Mouse (Mus musculus) G1E (cell line): ENCODE data around the gene Ankrd26. TPM values are rescaled to one million over a fixed set of nuclear protein-coding genes. Genes with fewer than 3 reads are reported as not detected.

Experiments
- ATAC-seq: 2 replicates; pipeline ENCODE4 v1.8.0; 2016; ENCODE audit warnings: mild to moderate bottlenecking; ENCODE audit not compliant: insufficient number of reproducible peaks, poor library complexity, low FRiP score, severe bottlenecking; ENCODE audit errors: extremely low read depth
- DNase-seq: peaks from one replicate; pipeline ENCODE4 v3.0.0; 2012; ENCODE audit warnings: low spot score
- H3K27me3 ChIP-seq: 2 replicates; pipeline ENCODE4 v1.6.1; 2012; ENCODE audit warnings: mild to moderate bottlenecking, low read length, inconsistent platforms; ENCODE audit not compliant: insufficient read depth
- H3K36me3 ChIP-seq: replicated peaks from 2 replicates; pipeline ENCODE3; 2012; ENCODE audit warnings: mild to moderate bottlenecking, inconsistent platforms
- H3K4me1 ChIP-seq: 2 replicates; pipeline ENCODE4 v1.6.1; 2012; ENCODE audit warnings: low read depth, low read length, inconsistent platforms, mixed read lengths; ENCODE audit not compliant: insufficient read depth
- H3K4me3 ChIP-seq: 2 replicates; pipeline ENCODE4 v1.5.1; 2012; ENCODE audit warnings: low read depth, mild to moderate bottlenecking, inconsistent platforms, low read length, moderate library complexity, mixed read lengths
- H3K9me3 ChIP-seq: replicated peaks from 2 replicates; pipeline ENCODE4 v1.6.1; 2012; ENCODE audit warnings: inconsistent platforms
- CTCF ChIP-seq: IDR thresholded peaks from 2 replicates; pipeline ENCODE4 v1.5.1; 2012; ENCODE audit warnings: low read depth, low read length, inconsistent platforms, mixed read lengths
- GATA1 ChIP-seq: IDR thresholded peaks from 2 replicates; pipeline ENCODE4 v1.6.1; 2012; ENCODE audit warnings: borderline replicate concordance, low read length, inconsistent platforms, mixed read lengths
- GATA2 ChIP-seq: IDR thresholded peaks from 2 replicates; pipeline ENCODE4 v1.6.1; 2012; ENCODE audit warnings: low read depth, low read length, inconsistent platforms, borderline replicate concordance
- POLR2AphosphoS5 ChIP-seq: IDR thresholded peaks from 2 replicates; pipeline ENCODE4 v1.6.1; 2012; ENCODE audit warnings: low read depth, low read length, inconsistent platforms; ENCODE audit not compliant: insufficient replicate concordance
- TAL1 ChIP-seq: conservative IDR thresholded peaks from 2 replicates; pipeline ENCODE4 v1.6.1; 2012; ENCODE audit warnings: low read depth, low read length, inconsistent platforms, mixed read lengths
- polyA plus RNA-seq: library from polyadenylated mRNA; stranded (reverse); fragments of >175 nt; gene quantifications from 2 replicates; pipeline ENCODE4 v1.2.3, GENCODE M21; 2012
- total RNA-seq, 2 experiments: library from RNA; stranded (forward) in 1 of 2; stranded (reverse) in 1 of 2; fragments of 200-1000 nt in 1 of 2; fragments of >200 nt in 1 of 2; fragmentation: Nextera tagmentation in 1 of 2; gene quantifications; 2 replicates each; pipeline ENCODE4 v1.2.3; 2014 to 2017

The Ankrd26 gene
- total and polyA plus RNA-seq, 3 experiments: 3.3 to 28.3 (median 21.1) TPM

DNA sequence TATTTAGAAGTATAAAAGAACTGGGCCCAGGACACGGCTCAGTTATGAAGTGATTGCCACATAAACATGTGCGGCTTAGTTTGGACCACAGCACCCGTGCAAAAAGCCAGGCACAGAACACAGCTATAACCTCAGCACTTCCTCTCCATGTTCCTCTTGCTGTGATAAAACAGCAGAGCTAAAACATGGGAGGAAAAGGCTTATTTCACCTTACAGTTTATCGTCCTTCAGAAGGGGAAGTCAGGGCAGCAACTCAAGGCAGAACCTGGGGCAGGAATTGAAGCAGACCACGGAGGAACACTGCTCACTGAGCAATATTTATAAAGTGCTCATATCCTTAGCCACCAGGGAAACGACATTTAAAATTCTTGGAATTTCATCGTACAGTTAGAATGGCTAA, 63.0 kb downstream of the Ankrd26 start:
- H3K36me3 ChIP-seq: peaks cover 24% of the 10 kb centered on the region
- H3K4me1 ChIP-seq: no peaks in the 10 kb centered on the region
- H3K4me3 ChIP-seq: no peak overlapping the region
- DNase-seq (no peak), ATAC-seq (no peak)
- no peaks in the 10 kb centered on the region for H3K9me3 ChIP-seq
- H3K27me3 ChIP-seq: no peaks in the 10 kb centered on the region
- TF ChIP-seq CTCF: no peak
- TF ChIP-seq GATA2: no peak
- TF ChIP-seq POLR2AphosphoS5: no peak
- TF ChIP-seq TAL1: no peak
- TF ChIP-seq GATA1: no peak

DNA sequence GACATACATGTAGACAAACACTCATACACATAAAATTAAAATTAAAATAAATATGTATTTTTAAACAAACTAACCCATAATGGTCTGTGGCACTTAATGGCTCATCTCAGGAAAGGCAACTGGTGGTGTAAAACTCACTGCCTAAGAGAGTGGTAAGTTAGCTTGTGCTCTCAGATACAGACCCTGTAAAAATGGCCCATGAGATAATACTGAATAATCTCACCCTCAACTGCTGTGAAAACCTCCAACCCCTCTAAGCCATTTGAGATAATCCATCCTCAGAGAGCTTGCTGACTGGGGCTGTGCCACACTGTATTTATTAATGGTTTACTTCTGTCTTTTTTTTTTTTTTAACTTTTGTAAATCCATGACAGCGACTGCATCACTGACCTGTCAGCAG, 79.9 kb downstream of the Ankrd26 start:
- Histone ChIP-seq H3K4me1 (no peaks in the 10 kb centered on the region), H3K4me3 (no peak overlapping the region), H3K9me3 (no peaks in the 10 kb centered on the region), H3K36me3 (no peaks in the 10 kb centered on the region), H3K27me3 (peaks cover 7% of the 10 kb centered on the region; the same call in 1 of the 2 replicates)
- no peak for TF ChIP-seq GATA1
- TF ChIP-seq CTCF: no peak
- no peak for TF ChIP-seq TAL1
- TF ChIP-seq POLR2AphosphoS5: no peak
- no peak for TF ChIP-seq GATA2
- DNase-seq (no peak), ATAC-seq (no peak)

DNA sequence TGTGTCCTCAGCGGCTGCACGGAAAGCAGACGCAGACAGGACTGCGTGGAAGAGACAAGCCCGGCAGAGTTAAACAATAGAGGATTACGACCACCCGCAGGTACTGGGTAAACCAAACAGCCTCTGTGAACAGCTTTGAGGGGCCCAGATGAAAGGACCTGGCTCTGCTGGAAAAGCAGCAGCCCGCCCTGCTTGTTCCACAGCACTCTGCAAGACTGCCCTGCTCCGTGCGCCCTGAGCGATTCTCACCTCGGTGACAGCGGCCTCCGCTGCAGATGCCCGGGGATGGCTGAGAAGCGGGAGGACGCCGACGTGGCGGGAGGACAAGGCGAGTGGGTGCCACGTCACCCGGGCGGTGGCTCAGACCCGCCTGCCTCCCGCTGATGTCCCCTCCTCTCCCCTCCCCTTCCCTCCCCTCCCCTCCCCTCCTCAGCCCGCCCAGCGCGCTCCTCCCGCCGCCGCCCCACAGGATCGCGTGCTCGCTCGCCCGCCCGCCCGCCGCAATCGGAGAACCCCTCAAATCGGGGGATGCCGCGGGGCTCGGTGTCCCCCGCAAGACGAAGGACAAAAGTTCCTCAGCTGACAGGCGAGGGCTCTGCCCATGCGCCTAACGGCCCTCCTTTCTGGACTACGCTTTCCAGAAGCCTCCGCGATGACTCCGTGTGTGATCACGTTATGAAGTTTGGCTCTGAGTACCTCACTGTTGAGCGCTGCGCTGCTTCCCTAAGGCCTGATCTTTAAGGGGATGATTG, 82.9 kb downstream of the Ankrd26 start, which contains the start of gene Zfp9:
Gene Zfp9, minus strand, starts transcription at position 364 of the 752 bp plus-strand sequence.
- ATAC-seq: no peak
- no peak for DNase-seq
- Histone ChIP-seq H3K4me1 (no peaks in the 10 kb centered on the region), H3K27me3 (peaks cover 7% of the 10 kb centered on the region; the same call in 1 of the 2 replicates), H3K36me3 (no peaks in the 10 kb centered on the region), H3K4me3 (no peak within 1 kb of the TSS), H3K9me3 (no peaks in the 10 kb centered on the region)
- TF ChIP-seq TAL1 (no peak), CTCF (no peak), POLR2AphosphoS5 (no peak), GATA2 (no peak), GATA1 (no peak)

DNA sequence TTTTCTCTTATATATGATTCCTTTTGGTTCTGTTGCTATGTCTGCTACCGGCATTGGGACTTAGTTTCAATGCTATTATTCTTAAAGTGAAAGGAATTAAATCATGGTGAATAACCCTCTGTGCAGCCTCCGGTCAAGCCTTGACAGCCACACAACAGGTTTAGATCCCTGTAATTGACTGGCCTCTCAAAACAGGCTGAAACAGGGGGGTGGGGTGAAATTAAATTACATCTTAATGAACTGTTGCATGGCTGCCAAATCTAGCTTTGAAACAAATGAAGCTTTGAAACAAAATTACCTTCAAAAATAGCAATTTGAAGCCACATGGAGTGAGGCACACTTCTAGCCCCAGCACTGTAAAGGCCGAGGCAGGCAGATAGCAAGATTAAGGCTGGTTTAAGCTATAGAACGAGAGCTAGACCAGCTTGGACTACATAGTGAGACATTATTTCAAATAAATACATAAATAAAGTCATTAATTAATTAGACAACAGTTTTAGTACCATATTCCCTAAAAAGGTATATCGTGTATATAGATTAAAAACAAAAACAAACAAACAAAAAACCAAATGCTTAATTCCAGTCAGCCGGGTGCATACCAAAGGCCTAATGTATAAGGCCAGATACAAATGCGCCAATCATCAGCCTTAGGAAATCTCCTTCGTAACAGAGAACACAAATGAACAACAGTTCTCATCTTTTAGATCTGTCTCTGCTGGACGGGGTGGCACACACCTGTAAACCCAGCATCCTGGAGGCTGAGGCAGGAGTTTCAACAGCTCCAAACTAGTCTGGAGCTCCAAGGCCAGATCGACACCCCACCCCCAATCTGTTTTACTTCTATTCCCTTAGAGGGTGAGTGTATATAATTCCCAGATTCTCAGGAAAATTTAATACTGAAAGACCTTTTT, 83.9 kb downstream of the Ankrd26 start:
- no peak for ATAC-seq
- no peaks in the 10 kb centered on the region for H3K9me3 ChIP-seq
- no peak for TF ChIP-seq TAL1
- no peak for TF ChIP-seq CTCF
- TF ChIP-seq GATA2: no peak
- TF ChIP-seq GATA1: no peak
- no peak for TF ChIP-seq POLR2AphosphoS5

DNA sequence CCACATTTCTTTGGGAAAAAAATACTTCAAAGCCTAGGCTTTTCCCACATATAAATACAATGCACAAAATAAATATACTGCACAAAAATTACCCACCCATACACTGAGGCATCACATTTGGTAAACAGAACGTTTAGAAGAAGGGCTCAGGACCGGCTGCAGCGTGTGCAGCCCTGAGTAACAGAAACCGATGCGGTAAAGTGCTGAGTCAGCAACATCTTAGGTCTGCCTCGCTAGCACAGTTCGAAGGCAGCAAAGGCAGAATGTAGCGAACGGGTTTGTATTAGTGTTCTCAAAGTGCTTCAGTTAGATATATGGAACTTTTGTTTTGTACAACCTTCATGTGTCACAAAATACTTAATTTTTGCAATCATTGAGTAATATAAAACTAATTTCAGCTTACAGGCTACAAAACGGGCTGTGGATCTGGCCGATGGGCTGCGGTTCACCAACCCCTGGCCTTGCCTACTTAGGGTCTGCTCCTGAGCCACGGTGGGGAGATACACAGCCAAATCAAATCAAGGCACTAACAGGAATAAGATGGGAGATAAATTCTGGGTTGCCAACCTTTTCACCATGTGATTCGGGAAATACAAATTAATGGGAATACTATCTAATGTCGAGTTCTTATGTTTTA, 99.8 kb downstream of the Ankrd26 start:
- no peaks in the 10 kb centered on the region for H3K27me3 ChIP-seq
- no peaks in the 10 kb centered on the region for H3K4me1 ChIP-seq
- DNase-seq (no peak), ATAC-seq (no peak)
- no peak overlapping the region for H3K4me3 ChIP-seq
- H3K36me3 ChIP-seq: no peaks in the 10 kb centered on the region
- H3K9me3 ChIP-seq: no peaks in the 10 kb centered on the region
- no peak for TF ChIP-seq TAL1
- no peak for TF ChIP-seq POLR2AphosphoS5
- no peak for TF ChIP-seq CTCF
- TF ChIP-seq GATA1: no peak
- TF ChIP-seq GATA2: no peak

More for the DNA sequence above, 83.9 kb downstream of the Ankrd26 start:
- DNase-seq: no peak
- no peak overlapping the region for H3K4me3 ChIP-seq
- H3K4me1 ChIP-seq: no peaks in the 10 kb centered on the region
- H3K27me3 ChIP-seq: peaks cover 7% of the 10 kb centered on the region; the same call in 1 of the 2 replicates
- H3K36me3 ChIP-seq: no peaks in the 10 kb centered on the region
